Comparison of ENCODE assay signal across 18 mouse cellular contexts in the genomic region with DNA sequence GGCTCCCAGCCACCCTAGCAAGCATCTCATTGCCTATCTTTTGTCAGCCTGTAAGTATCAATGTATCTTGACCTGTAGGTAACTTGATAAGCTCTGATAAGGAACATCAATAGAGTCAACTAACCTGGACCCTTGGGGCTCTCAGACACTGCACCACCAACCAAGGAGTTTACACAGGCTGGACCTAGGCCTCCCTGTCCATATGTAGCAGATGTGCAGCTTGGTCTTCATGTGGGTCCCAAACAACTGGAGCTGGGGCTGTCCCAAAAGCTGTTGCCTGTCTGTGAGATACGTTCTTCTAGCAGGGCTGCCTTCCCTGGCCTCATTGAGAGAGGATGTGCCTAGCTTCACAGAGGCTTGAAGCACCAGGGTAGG.
A peak's percentile ranks its signal among the peaks of the same experiment; 100 is the strongest.
DNase-seq lines count a peak whose midpoint lies in the region; ATAC-seq and TF ChIP-seq lines count a peak whose summit lies in the region.
"Had no signal": no experiment of that assay in that cellular context is flagged by ENCODE, and none has a peak within 500 bp of the region (broad histone marks: within the 10 kb centered on the region; RNA-seq: fewer than 3 reads in every experiment).

No protein-coding gene starts in this region.

- no peak for DNase-seq in midbrain, embryonic 10.5 days (ENCODE audit: low spot score)
- DNase-seq in midbrain, postnatal 0 days (ENCODE audit: low spot score), result no peak
- no peak for DNase-seq in hindbrain, embryonic 14.5 days (ENCODE audit: low spot score)
- no peak for DNase-seq in midbrain, embryonic 11.5 days (ENCODE audit: low spot score, missing footprints)
- DNase-seq in retina, embryonic 14.5 days (ENCODE audit: low spot score), result no peak
- DNase-seq in adrenal gland, postnatal 25 days, result no peak
- DNase-seq: adrenal gland, adult 8-10 months; gastrocnemius, postnatal 36 days; heart, postnatal 36 days; kidney, adult 2 months; liver had no signal

- H3K36me3 ChIP-seq in midbrain, embryonic 10.5 days, result no peaks in the 10 kb centered on the region
- no peaks in the 10 kb centered on the region for H3K36me3 ChIP-seq in midbrain, postnatal 0 days (ENCODE audit: insufficient read depth, low read length)
- no peaks in the 10 kb centered on the region for H3K36me3 ChIP-seq in hindbrain, embryonic 14.5 days (replicated peaks; ENCODE audit: control insufficient read depth, insufficient read depth)
- H3K36me3 ChIP-seq in midbrain, embryonic 11.5 days (ENCODE audit: control insufficient read depth, insufficient read depth, low read length), result no peaks in the 10 kb centered on the region
- H3K36me3 ChIP-seq in heart, embryonic 12.5 days, result no peaks in the 10 kb centered on the region
- H3K36me3 ChIP-seq: embryonic facial prominence, embryonic 12.5 days; heart, embryonic 15.5 days had no signal

- 73% methylated on average over 1 of the region's 1 CpGs for WGBS in midbrain, embryonic 10.5 days
- 65% methylated on average over 1 of the region's 1 CpGs for WGBS in midbrain, postnatal 0 days
- WGBS in hindbrain, embryonic 14.5 days, result 60% methylated on average over 1 of the region's 1 CpGs
- WGBS in midbrain, embryonic 11.5 days, result 67% methylated on average over 1 of the region's 1 CpGs
- WGBS in heart, embryonic 12.5 days, result 67% methylated on average over 1 of the region's 1 CpGs

- no peaks in the 10 kb centered on the region for H3K27me3 ChIP-seq in midbrain, embryonic 10.5 days (ENCODE audit: low read depth, poor library complexity, severe bottlenecking)
- H3K27me3 ChIP-seq in midbrain, postnatal 0 days (ENCODE audit: insufficient read depth, low read length), result no peaks in the 10 kb centered on the region
- no peaks in the 10 kb centered on the region for H3K27me3 ChIP-seq in hindbrain, embryonic 14.5 days (ENCODE audit: control insufficient read depth, insufficient read depth, low read length)
- H3K27me3 ChIP-seq in midbrain, embryonic 11.5 days (ENCODE audit: control insufficient read depth, insufficient read depth, low read length), result no peaks in the 10 kb centered on the region
- H3K27me3 ChIP-seq in heart, embryonic 12.5 days (replicated peaks), result no peaks in the 10 kb centered on the region
- H3K27me3 ChIP-seq: embryonic facial prominence, embryonic 12.5 days; heart, embryonic 15.5 days had no signal

- H3K9ac ChIP-seq in midbrain, postnatal 0 days (replicated peaks; ENCODE audit: low read length, poor library complexity, severe bottlenecking), result no peak overlapping the region
- no peak overlapping the region for H3K9ac ChIP-seq in hindbrain, embryonic 14.5 days
- H3K9ac ChIP-seq in midbrain, embryonic 11.5 days (ENCODE audit: low read length), result no peak overlapping the region
- H3K9ac ChIP-seq in heart, embryonic 12.5 days, result no peak overlapping the region
- H3K9ac ChIP-seq: embryonic facial prominence, embryonic 12.5 days; heart, embryonic 15.5 days had no signal

- no peak for ATAC-seq in midbrain, postnatal 0 days (ENCODE audit: low FRiP score)
- no peak for ATAC-seq in hindbrain, embryonic 14.5 days (ENCODE audit: low FRiP score)
- ATAC-seq in midbrain, embryonic 11.5 days (ENCODE audit: low FRiP score), result 0 out of 2 replicates have a peak, but pooled peaks have one; percentile 33
- ATAC-seq in heart, embryonic 12.5 days (ENCODE audit: insufficient number of reproducible peaks, low FRiP score), result no peak

- H3K9me3 ChIP-seq in midbrain, embryonic 10.5 days (replicated peaks), result no peaks in the 10 kb centered on the region
- no peaks in the 10 kb centered on the region for H3K9me3 ChIP-seq in midbrain, postnatal 0 days (ENCODE audit: low read length)
- H3K9me3 ChIP-seq in hindbrain, embryonic 14.5 days (ENCODE audit: control insufficient read depth, low read length), result no peaks in the 10 kb centered on the region
- H3K9me3 ChIP-seq in midbrain, embryonic 11.5 days (ENCODE audit: control insufficient read depth, low read length), result no peaks in the 10 kb centered on the region
- no peaks in the 10 kb centered on the region for H3K9me3 ChIP-seq in heart, embryonic 12.5 days (replicated peaks)
- H3K9me3 ChIP-seq: embryonic facial prominence, embryonic 12.5 days; heart, embryonic 15.5 days had no signal

- no peak overlapping the region for H3K4me3 ChIP-seq in midbrain, embryonic 10.5 days
- no peak overlapping the region for H3K4me3 ChIP-seq in midbrain, postnatal 0 days (ENCODE audit: low read depth, low read length)
- H3K4me3 ChIP-seq in hindbrain, embryonic 14.5 days (replicated peaks; ENCODE audit: low read length), result no peak overlapping the region
- H3K4me3 ChIP-seq in midbrain, embryonic 11.5 days (ENCODE audit: low read depth, low read length), result no peak overlapping the region
- no peak overlapping the region for H3K4me3 ChIP-seq in heart, embryonic 12.5 days
- H3K4me3 ChIP-seq: embryonic facial prominence, embryonic 12.5 days; erythroblast, embryonic 14.5 days; heart, embryonic 15.5 days; left cerebral cortex, adult 2 months had no signal

- H3K27ac ChIP-seq in midbrain, embryonic 10.5 days (replicated peaks), result 0 out of 2 replicates have a peak overlapping the region, but pooled peaks have one; percentile 17
- H3K27ac ChIP-seq in midbrain, postnatal 0 days (ENCODE audit: low read depth, low read length), result no peak overlapping the region
- 0 out of 2 replicates have a peak overlapping the region, but pooled peaks have one; percentile 38 for H3K27ac ChIP-seq in hindbrain, embryonic 14.5 days
- no peak overlapping the region for H3K27ac ChIP-seq in midbrain, embryonic 11.5 days (ENCODE audit: low read depth, low read length)
- H3K27ac ChIP-seq in heart, embryonic 12.5 days (ENCODE audit: poor library complexity, severe bottlenecking), result no peak overlapping the region
- H3K27ac ChIP-seq: embryonic facial prominence, embryonic 12.5 days; heart, embryonic 15.5 days; kidney, postnatal 0 days; left cerebral cortex, adult 2 months; macrophage had no signal

- H3K4me2 ChIP-seq in midbrain, postnatal 0 days (ENCODE audit: low read depth, low read length, poor library complexity, severe bottlenecking), result no peak overlapping the region
- H3K4me2 ChIP-seq in hindbrain, embryonic 14.5 days (replicated peaks), result no peak overlapping the region
- no peak overlapping the region for H3K4me2 ChIP-seq in midbrain, embryonic 11.5 days
- no peak overlapping the region for H3K4me2 ChIP-seq in heart, embryonic 12.5 days
- H3K4me2 ChIP-seq: embryonic facial prominence, embryonic 12.5 days; heart, embryonic 15.5 days had no signal

- no peaks in the 10 kb centered on the region for H3K4me1 ChIP-seq in midbrain, embryonic 10.5 days
- H3K4me1 ChIP-seq in midbrain, postnatal 0 days (ENCODE audit: insufficient read depth, low read length), result no peaks in the 10 kb centered on the region
- H3K4me1 ChIP-seq in hindbrain, embryonic 14.5 days (replicated peaks; ENCODE audit: control insufficient read depth, insufficient read depth, low read length), result peaks cover 5% of the 10 kb centered on the region
- no peaks in the 10 kb centered on the region for H3K4me1 ChIP-seq in midbrain, embryonic 11.5 days (ENCODE audit: control insufficient read depth, insufficient read depth, low read length)
- no peaks in the 10 kb centered on the region for H3K4me1 ChIP-seq in heart, embryonic 12.5 days (replicated peaks)
- H3K4me1 ChIP-seq: heart, embryonic 15.5 days had no signal

- TF ChIP-seq CTCF in midbrain, postnatal 0 days (IDR thresholded peaks at IDR 0.05), result no peak

Comparison
In these comparisons a context has a peak if more than half of its experiments do, and no peak if none do; other contexts are left out.
1. H3K27ac ChIP-seq: peak in midbrain, embryonic 10.5 days (single experiment) and hindbrain, embryonic 14.5 days (single experiment); none in midbrain, postnatal 0 days (single experiment), midbrain, embryonic 11.5 days (single experiment) and heart, embryonic 12.5 days (single experiment).